Mouse (Mus musculus) cerebellum, postnatal 14 days (tissue): Measurements from ENCODE around the gene Pimreg.
A peak's percentile ranks its signal among the peaks of the same experiment; 100 is the strongest.

Experiments
- DNase-seq, 2 experiments: peaks; one replicate each; pipeline ENCODE4 v3.0.0; 2021; ENCODE audit warnings: mixed read lengths in 2 of 2

Pimreg gene

DNA sequence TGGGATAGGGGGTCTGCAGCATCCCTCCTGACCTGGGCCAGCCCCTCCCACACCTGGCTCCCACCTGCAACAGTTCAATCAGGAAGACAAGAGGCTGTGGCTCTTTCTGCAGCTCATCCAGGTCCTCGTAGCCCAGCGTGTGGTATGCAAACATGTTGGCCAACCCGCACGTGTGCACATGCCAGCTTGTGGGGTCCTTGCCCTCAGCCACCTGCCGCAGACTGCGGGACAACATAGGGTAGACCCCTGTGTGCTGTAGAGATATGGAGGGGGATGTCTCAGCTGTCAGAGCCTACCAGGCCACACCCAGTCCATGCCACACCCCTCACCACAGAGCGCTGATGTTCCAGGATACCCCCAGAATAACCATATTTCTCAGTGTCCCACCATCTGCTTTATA is 10.5 kb upstream of the Pimreg start:
- DNase-seq = no peak

DNA sequence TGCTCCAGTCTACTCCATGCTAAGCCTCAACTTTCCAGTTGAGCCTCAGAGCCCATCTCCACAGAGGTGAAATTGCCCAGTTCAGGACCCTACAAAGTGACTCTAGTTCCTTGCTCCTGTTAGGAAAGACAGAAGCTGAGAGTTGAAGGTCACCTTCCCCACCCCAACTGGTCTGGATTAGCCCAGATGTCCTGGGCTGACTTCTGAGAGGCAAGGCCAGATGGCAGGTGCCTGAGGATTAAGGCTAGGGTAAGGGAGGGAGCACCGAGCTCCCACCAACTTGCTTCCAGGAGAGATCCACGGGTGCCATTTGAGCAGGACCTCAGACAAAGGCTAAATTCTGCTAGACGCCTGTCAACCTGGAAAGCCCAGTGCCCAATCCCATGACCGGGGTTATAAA is 9.7 kb upstream of the Pimreg start:
- no peak for DNase-seq

- no peak for DNase-seq
Observed at GRCm38 (mm10) chr11:72032589-72032988, 9.2 kb upstream of the Pimreg start.

DNA sequence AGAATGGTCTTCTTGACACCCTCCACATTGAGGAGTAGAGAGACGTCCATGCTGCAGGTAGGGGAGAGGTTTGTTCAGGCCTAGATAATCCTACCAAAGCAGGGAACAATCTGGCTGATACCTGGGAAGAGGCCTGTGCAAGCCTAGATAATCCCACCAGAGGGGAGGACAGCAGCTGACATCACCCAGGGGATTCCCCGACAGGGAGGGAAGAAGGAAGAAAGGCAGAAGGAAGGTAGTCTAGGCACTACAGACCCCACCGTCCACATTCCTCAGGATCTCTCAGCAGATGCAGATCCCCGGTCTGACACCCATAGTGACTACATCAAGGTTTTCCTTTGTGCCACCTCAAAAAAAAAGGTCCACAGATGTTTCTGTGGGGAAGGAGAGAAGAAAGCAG is 4.4 kb upstream of the Pimreg start, which contains the start of gene Aipl1:
TSS of gene Aipl1 (minus strand) at position 101 of the 400 bp plus-strand sequence.
- no peak for DNase-seq

- DNase-seq = peak; percentile 91 to 92
Observed at GRCm38 (mm10) chr11:72037996-72038395, 3.8 kb upstream of the Pimreg start.

DNA sequence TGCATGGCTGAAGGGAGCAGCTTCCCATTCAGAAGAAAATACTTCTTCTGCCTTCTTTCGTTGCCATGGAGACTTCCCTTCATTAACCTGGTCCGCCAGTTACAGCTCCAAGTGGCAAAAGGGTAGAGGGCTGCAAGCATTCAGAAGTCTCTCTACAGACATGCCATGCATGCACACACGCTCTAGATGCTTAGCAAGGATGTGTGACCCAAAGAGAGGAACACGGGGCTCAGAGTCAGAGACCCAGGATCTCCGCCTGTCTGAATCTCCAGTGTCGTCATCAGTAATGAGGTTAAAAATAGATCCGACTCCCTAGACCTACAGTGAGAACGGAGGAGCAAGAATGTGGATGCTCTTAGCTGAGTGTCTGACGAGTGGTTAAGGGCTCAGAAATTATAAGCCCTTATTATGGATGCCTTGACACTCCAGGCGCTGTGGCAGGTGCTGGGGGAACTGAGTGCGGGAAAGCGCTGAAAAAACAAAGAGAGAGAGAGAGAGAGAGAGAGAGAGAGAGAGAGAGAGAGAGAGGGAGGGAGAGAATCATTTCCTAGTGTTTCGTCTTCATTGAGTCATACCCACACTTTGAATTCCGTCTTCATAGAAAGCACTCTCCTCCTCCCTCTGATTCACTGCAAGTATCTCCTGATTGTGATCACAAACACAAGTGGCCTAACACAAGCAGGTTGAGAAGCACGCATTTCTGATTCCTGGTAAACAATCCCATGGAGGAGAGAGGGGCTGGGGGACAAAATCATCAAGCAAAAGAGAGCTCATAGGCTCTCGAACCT is 2.0 kb upstream of the Pimreg start:
- no peak for DNase-seq

GRCm38 (mm10) chr11:72041290-72041767 is 503 bp upstream of the Pimreg start:
- DNase-seq = no peak

- no peak for DNase-seq
Observed at GRCm38 (mm10) chr11:72042631-72043030, 799 bp downstream of the Pimreg start.

DNA sequence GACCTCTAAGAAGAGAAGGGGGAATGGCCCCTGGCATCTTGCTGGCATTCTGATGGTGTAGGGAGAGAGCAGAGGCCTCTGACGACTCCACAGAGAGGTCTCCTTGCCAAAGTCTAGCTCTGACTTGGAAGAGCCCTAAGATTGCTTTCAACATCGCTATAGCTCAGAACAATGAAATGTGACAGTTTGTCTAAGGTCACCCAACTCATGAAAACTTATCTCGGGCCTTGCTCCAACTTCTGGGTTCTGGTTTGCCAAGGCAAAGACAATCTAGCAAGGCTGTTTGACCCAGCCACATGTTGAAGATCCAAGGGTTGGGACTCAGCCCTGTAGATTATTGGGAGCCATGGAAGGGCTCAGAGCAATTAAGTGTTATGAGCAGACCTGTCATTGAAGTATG is 2.4 kb downstream of the Pimreg start:
- DNase-seq = no peak

DNA sequence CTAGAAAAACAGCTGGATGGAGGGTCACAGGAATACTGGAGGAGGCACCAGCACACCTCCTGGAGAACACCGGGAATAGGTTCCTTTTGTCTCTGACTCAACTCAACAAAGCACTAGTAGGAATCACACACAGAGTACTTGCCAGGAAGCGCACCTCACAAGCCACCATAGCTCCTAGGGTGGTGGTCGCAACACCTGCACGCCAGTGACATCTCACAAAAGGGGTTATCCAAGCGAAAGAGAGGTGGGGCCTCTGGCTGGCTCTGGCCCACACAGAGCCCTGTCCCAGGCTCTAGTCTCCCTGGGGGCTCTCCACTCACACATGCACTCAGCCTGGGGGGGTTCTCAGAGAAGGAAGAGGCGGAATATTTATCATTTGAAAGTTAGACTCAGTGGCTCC is 6.9 kb downstream of the Pimreg start:
- DNase-seq = no peak

DNA sequence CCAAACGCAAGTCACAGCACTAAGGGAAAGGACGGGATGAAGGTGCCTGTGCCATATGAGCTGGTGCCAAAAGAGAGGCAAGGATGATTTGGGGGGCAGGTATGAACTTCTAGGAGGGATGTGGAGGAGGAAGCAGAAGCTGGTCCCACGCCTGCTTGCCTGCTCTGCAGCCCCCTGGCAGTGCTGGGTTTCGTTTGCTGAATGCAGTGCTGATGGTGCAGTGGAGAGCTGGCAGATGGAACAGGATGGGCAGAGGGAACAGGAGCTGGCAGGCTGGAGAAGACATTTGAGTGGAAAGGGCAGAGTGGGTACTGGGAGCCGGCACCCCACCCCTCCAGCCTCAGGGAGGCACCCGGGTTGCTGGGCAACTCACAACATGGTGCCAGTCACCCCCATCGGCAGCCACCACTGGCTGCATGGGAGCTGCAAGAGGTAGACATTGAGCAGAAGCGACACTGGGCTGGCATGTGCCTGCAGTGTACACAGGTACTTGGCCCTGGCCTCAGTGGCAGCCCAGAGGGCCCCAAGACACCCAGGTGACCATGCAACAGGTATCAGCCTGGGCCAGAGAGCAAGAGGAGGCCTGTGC is 7.4 kb downstream of the Pimreg start:
- DNase-seq = no peak

- peak; percentile 61 to 77 for DNase-seq
Observed at GRCm38 (mm10) chr11:72050168-72050894, 8.5 kb downstream of the Pimreg start.

- peak; percentile 81 to 83 for DNase-seq
Observed at GRCm38 (mm10) chr11:72050895-72051858, 9.3 kb downstream of the Pimreg start.

GRCm38 (mm10) chr11:72052221-72052620 is 10.4 kb downstream of the Pimreg start:
- peak in 1 of 2 experiments; percentile 45 for DNase-seq

DNA sequence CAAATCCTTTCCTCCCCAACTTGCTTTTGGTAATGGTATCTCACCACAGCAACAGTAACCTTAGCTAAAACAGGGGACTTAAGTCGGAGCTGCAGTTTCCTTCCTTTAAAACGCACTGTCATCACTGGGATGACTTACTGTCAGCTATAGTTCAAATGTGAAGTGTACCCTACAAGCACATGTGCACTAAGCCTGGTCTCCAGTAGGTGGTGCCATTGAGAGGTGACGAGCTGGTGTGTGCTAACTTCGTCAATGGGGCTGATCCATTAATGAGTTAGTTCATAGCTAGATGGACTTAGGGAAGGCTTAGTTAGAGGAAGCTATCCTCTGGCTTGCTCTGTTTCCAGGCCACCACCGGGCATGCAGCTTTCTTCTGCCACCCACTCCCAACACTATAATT is 10.8 kb downstream of the Pimreg start:
- DNase-seq = peak; percentile 93 to 95

- DNase-seq = no peak
Observed at GRCm38 (mm10) chr11:72055176-72055575, 13.3 kb downstream of the Pimreg start.

- no peak for DNase-seq
Observed at GRCm38 (mm10) chr11:72057166-72057565, 15.3 kb downstream of the Pimreg start.

- no peak for DNase-seq
Observed at GRCm38 (mm10) chr11:72060416-72060815, 18.6 kb downstream of the Pimreg start.

DNA sequence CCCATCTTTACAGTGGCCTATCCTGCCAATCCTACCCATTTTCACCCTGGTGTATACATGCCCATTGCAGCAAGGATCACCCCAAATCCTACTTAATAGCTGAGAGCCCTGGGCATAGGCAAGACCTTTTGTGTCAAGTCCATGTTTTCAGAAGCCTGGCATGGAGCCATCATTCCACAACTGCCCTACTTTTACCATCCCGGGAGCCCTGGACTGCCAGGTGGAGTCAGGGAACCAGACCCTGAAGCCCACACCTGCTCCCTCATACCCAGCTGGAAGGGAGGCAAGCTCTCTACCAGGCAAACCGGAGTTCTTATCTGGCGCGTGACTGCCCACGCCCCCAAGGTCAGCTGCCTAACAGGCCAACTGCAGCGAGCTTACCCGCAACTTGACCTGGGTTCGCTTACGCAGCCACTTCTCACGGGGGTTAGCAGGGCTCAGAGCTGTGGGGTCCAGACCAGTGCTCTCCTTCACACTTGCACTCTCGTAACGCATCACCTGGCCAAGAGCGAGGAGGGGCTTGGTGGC is 19.3 kb downstream of the Pimreg start:
- no peak for DNase-seq

- DNase-seq = no peak
Observed at GRCm38 (mm10) chr11:72064414-72064813, 22.6 kb downstream of the Pimreg start.

- peak; percentile 80 to 83 for DNase-seq
Observed at GRCm38 (mm10) chr11:72065103-72065502, 23.3 kb downstream of the Pimreg start.

DNA sequence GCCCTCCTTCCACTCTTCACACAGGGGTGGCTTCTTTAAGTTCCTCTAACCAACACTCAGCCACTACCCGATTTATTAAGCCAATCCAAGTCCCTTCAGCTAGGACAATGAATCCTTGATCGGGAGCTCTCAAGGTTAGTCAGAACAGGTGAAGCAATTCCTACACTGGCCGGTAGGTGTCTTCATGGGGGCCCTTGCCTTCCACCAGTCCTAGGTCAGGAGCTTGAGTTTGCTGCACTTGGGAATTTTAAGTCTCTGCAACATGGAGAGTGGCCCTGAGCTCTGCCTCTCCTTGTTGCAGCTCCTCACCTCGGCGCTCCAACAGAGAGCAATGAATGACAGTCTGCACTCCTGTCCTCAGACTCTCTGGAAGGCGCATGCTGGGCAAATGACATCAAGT is 24.5 kb downstream of the Pimreg start:
- peak; percentile 67 to 74 for DNase-seq
